Mouse (Mus musculus): Measurements from ENCODE around the gene Vac14.

Vac14 gene

GRCm38 (mm10) chr8:110618391-110619207 lies at the start of gene Vac14:
Gene Vac14, plus strand, starts transcription at chr8:110618585.
- in situ Hi-C loops (cut with MseI, MboI): no loop called here

- in situ Hi-C loops (cut with MseI, MboI): no loop called here
Measured at GRCm38 (mm10) chr8:110592641-110593040, 25.7 kb upstream of the Vac14 start.

GRCm38 (mm10) chr8:110594164-110594563 lies 24.2 kb upstream of the Vac14 start:
- in situ Hi-C loops (cut with MseI, MboI): no loop called here

GRCm38 (mm10) chr8:110604556-110604955 lies 13.8 kb upstream of the Vac14 start:
- in situ Hi-C loops (cut with MseI, MboI): no loop called here

- in situ Hi-C loops (cut with MseI, MboI): no loop called here
Measured at GRCm38 (mm10) chr8:110605401-110606015, 12.9 kb upstream of the Vac14 start.

GRCm38 (mm10) chr8:110615730-110616129 lies 2.7 kb upstream of the Vac14 start:
- in situ Hi-C loops (cut with MseI, MboI): no loop called here

GRCm38 (mm10) chr8:110617801-110618358 lies 505 bp upstream of the Vac14 start:
- in situ Hi-C loops (cut with MseI, MboI): no loop called here

GRCm38 (mm10) chr8:110619208-110619574 lies 806 bp downstream of the Vac14 start:
- in situ Hi-C loops (cut with MseI, MboI): no loop called here

GRCm38 (mm10) chr8:110619919-110620318 lies 1.5 kb downstream of the Vac14 start:
- in situ Hi-C loops (cut with MseI, MboI): no loop called here

- in situ Hi-C loops (cut with MseI, MboI): no loop called here
Measured at GRCm38 (mm10) chr8:110626431-110626830, 8.0 kb downstream of the Vac14 start.

GRCm38 (mm10) chr8:110629245-110630063 lies 11.1 kb downstream of the Vac14 start:
- in situ Hi-C loops (cut with MseI, MboI): no loop called here

- in situ Hi-C loops (cut with MseI, MboI): no loop called here
Measured at GRCm38 (mm10) chr8:110630079-110630478, 11.7 kb downstream of the Vac14 start.

GRCm38 (mm10) chr8:110630571-110631071 lies 12.2 kb downstream of the Vac14 start:
- in situ Hi-C loops (cut with MseI, MboI): no loop called here

GRCm38 (mm10) chr8:110631201-110631600 lies 12.8 kb downstream of the Vac14 start:
- in situ Hi-C loops (cut with MseI, MboI): no loop called here

GRCm38 (mm10) chr8:110633814-110634213 lies 15.4 kb downstream of the Vac14 start:
- in situ Hi-C loops (cut with MseI, MboI): no loop called here

GRCm38 (mm10) chr8:110636182-110636581 lies 17.8 kb downstream of the Vac14 start:
- in situ Hi-C loops (cut with MseI, MboI): no loop called here

GRCm38 (mm10) chr8:110642331-110642730 lies 23.9 kb downstream of the Vac14 start:
- in situ Hi-C loops (cut with MseI, MboI): no loop called here

- in situ Hi-C loops (cut with MseI, MboI): no loop called here
Measured at GRCm38 (mm10) chr8:110643177-110643576, 24.8 kb downstream of the Vac14 start.

GRCm38 (mm10) chr8:110644422-110644821 lies 26.0 kb downstream of the Vac14 start:
- in situ Hi-C loops (cut with MseI, MboI): no loop called here

- in situ Hi-C loops (cut with MseI, MboI): no loop called here
Measured at GRCm38 (mm10) chr8:110644901-110645300, 26.5 kb downstream of the Vac14 start.

GRCm38 (mm10) chr8:110645340-110645739 lies 27.0 kb downstream of the Vac14 start:
- in situ Hi-C loops (cut with MseI, MboI): no loop called here

GRCm38 (mm10) chr8:110646064-110646463 lies 27.7 kb downstream of the Vac14 start:
- in situ Hi-C loops (cut with MseI, MboI): no loop called here

Data from mouse trophoblast stem cell (cell line).